Mouse (Mus musculus): ENCODE measurements at regions not wholly inside any gene's neighbourhood (a gene's known extent, or its start where the extent isn't known, plus 50 kb on each side); places are given as distances from the start of the nearest gene placed in this dataset.

DNA sequence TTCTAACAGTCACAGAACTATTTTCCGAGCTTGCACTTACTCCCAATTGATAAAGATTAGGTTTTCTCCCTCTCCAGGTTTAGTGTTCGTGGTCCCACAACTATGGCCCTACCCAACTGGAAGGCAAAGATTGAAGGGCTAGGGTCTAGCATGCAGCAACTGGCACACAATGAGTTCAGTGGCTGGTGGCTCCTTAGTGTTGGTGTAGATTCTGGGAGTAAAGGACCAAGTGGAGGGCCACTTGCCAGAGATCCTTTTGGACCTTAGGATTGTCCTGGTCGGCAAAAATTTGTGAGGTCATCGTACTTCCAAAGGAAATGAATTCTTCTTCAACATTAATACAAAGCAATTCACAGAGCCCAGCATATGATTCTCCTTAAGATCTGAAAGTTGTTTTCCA lies 114.8 kb upstream of the Trib2 start:
- TF ChIP-seq POLR2A (IDR thresholded peaks at IDR 0.05; ENCODE audit: borderline replicate concordance, extremely low read depth, insufficient read depth, insufficient read length, poor library complexity, severe bottlenecking) (no peak), CTCF (IDR thresholded peaks at IDR 0.05; ENCODE audit: borderline replicate concordance, extremely low read depth, insufficient read depth, insufficient read length) (no peak)

All from brain, embryonic 14.5 days (tissue).